Mouse (Mus musculus): Measurements from ENCODE around the gene Grin2c. TPM values are rescaled to one million over a fixed set of nuclear protein-coding genes. Genes with fewer than 3 reads are reported as not detected.

Gene Grin2c
- polyA plus RNA-seq, 2 experiments from 2014 or later, result not detected

- no peak for ATAC-seq
These were observed 16.4 kb upstream of the Grin2c start for GRCm38 (mm10) chr11:115283486-115283765.

- ATAC-seq, result no peak
These were observed 15.9 kb upstream of the Grin2c start for GRCm38 (mm10) chr11:115282723-115283485.

DNA sequence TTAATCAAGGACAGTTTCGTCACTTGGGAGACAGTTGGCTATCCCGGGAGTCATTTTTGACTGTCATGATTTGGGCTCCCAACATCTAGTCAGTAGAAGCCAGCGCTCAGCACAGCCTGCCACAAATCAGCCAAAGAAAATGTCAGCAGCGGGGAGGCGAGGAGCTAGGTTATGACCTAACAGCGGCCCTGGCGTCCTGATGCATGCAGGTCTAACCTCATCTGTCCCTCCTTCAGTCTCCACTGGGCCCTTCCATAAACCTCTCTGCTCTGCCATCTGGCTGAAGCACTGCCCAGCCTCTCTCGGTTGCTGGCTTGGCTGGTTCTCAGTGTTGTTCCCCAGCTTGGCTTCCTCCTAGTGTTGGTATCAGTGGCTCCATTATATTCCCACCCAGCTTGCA lies 15.3 kb upstream of the Grin2c start:
- ATAC-seq, result no peak

DNA sequence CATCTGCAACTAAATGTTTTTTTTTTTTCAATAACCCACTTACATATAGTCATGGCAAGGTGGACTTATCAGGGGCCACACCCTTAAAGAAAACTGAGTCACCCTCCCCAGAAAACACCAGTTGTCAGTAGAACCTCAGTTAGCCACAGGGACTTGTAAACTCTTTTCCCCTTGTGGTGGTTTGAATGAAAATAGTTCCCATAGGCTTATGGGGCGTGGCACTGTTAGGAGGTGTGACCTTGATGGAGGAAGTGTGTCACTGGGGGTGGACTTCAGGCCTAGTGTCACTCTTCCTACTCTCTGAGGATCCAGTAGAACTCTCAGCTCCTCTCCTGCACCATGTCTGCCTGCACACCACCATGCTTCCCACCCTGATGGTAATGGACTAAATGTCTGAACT lies 12.7 kb upstream of the Grin2c start:
- no peak for ATAC-seq

- ATAC-seq, result no peak
These were observed 11.1 kb upstream of the Grin2c start for GRCm38 (mm10) chr11:115278176-115278575.

DNA sequence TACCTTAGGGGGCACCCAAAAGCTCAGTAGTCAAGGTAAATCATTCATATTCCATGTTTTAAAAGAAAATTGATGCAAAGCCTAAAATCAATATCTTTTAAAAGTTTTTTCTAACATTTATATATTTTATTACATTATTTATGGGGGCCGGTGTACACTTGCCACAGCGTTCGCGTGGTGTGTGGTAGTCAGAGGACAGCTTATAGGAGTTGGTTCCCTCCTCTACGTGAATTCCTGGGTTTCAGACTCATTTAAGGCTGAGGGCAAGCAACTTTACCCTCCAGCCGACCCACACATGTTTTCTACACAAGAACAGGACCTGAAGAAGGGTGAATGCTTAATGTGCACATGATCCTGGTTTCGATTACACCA lies 10.5 kb upstream of the Grin2c start:
- ATAC-seq, result no peak

GRCm38 (mm10) chr11:115276780-115277603 lies 9.9 kb upstream of the Grin2c start, which contains the start of gene Fdxr:
Gene Fdxr, minus strand, starts transcription at chr11:115277050.
- peak; percentile 91 for ATAC-seq

- no peak for ATAC-seq
These were observed 8.9 kb upstream of the Grin2c start for GRCm38 (mm10) chr11:115275954-115276353.

DNA sequence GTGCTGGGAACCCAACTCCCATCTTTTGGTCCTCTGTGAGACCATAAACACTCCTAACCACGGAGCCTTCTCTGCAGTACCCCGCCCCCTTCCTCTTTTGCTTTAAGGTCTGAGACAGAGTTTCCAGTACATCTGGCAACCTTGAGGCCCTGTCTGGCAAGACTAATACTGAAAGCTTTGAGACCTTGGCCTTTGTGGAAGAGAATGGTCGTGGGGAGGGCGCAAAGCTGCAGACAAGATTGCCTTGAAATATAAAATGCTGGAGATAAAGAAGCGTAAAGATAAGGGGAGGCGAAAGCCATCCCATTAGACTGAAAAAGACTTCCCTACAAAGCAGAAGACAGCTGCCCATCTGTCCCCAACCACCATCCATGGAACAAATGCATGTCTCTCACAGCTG lies 8.5 kb upstream of the Grin2c start:
- no peak for ATAC-seq

- ATAC-seq, result no peak
These were observed 7.7 kb upstream of the Grin2c start for GRCm38 (mm10) chr11:115274771-115275170.

GRCm38 (mm10) chr11:115274178-115274577 lies 7.1 kb upstream of the Grin2c start:
- ATAC-seq, result no peak

DNA sequence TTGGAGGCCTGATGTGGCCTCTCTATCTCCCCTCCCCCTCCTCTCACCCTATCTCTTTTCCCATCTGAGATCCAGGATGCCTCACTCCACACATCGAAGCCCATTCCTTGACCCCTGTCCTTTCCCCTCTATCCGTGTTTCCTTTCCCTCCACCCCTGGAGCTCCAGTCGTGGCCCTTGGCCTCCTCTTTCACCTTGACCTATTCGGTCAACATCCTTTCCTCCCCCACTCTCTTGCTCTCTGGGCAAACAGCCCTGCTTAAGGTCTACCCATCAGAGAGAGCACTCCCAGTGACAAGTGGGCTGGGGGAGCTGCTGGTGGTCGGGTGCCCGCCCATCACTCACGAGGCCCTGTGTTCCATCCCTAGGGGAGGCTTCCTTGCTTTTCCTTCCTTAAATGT lies 6.7 kb upstream of the Grin2c start:
- ATAC-seq, result no peak

GRCm38 (mm10) chr11:115272894-115273498 lies 6.0 kb upstream of the Grin2c start:
- ATAC-seq, result no peak

- no peak for ATAC-seq
These were observed 4.4 kb upstream of the Grin2c start for GRCm38 (mm10) chr11:115271481-115271880.

DNA sequence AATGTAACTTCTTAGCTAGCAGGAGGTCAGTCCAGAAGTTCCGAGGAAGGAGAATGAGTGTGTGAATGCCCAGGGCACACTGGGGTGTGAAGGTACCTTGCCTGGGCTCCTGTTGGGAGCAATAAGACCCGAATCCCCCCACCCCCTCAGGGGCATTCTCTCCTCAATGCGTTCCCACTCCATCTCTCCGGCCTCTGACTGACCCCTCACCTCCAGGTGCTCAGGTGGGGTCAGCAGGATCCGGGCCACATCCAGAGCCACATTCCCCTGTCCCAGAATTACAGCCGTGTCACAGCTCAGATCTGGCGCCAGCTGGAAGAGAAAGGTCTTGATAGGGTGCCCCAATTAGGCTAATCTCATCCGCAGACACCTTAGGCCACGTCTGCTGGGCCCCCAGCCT lies 4.0 kb upstream of the Grin2c start:
- no peak for ATAC-seq

- ATAC-seq, result no peak
These were observed 3.3 kb upstream of the Grin2c start for GRCm38 (mm10) chr11:115270148-115270861.

DNA sequence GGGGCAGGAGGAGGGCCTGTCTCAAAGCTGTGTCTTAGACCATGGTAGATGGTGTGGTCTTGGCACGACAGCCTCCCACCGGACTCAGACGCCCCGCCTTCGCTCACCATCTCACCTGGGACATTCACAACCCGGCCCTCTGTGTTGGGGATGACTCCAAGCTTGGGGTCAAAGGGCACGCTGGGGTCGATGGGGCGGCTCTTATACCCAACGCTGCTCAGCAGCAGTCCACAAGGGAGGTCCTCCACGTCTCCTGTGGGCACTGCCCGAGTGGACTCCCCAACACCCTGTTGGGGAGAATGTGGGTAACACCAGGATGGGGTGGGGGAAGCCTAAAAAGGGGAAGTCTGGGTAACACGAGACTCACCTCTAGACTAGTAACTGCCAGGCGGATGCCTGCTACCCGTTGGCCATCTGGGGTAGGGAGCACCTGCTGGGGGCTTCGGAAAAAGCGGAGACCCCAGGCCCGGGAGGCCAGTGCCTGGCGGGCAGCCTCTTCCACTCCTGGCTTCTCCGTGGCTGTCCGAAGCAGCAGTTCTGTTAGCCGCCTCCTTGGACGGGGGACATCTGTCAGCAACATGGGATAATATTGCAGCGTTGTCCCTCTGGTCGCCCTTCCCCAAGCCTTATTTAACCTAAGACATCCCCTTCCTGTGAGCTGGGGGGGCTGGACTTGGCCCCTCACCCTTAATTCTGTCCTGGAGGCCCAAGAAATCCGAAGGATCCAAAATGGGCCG lies 2.5 kb upstream of the Grin2c start:
- no peak for ATAC-seq

DNA sequence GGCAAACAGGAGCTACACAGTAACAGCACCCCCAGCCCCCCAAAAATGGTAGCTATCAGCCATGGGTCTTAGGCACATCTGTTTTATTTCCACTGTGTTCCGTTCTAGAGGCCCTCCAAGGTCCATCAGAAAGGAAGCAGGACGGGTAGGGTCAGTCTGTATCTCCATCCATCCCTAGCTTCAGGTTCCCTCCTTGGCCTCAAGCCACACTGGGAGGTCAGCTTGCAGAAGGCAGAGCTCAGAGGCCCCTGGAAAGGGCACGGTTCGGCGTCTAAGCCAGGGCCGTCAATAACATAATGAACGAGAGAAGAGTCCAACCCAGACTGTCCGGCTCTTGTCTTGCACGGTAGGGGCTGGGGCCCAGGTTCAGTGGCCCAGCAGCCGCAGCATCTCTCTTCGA lies 915 bp upstream of the Grin2c start:
- ATAC-seq, result no peak

DNA sequence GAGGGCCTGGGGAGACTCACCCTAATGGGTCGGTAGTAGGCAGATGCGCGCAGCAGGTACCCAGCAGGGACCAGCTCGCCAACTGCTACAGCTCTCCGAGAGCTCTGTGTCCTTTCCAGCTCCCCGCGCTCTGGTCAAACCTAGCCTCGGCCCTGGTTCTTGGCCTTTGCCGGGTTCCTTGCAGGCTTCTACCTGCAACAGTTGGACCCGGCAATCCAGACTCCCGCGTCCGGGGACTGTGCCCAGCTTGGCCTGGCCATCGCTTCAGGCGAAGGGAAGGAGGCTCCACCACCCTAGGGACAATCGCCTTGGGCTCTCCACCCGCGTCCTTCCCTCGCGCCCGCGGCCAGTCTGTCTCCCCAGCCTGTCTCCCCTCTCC lies 654 bp downstream of the Grin2c start:
- ATAC-seq, result no peak

- ATAC-seq, result no peak
These were observed 1.2 kb downstream of the Grin2c start for GRCm38 (mm10) chr11:115265771-115266399.

DNA sequence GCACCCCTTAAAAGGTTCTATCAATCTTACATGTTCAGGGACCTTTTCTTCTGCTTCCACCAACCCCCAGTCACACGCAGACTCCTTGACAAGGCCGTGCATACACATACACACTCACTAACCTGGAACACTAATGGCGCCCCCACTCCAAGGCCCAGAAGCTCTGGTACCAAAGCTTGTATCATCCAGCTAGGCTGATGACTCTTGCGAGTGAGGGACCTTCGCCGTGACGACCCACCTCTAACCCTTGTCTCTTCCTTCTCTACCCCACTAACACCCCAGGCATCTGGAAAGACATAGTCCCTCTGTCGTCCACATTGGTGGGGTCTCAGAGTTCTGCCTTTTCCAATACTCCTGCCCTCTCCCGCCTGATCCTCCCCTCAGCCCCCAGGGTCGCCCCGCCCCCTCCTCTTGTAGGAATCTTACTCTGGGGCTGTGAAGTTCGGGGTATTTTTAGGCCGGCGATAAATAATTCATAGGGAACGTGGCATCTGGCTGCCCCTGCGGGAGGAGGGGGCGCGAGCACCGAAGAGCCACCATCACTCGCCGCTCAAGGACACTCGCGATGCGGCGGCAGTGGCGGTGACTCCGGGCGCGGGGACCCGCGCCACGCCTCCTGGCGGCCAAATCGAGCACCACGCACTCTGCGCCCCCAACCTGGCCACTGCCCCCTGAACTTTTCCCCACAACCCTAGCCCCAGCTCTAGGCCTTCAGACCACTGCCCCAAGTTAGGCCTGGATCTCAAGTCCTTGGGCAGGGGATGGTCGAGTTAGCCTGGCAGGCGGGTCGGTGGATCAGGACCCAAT lies 2.0 kb downstream of the Grin2c start:
- ATAC-seq, result no peak
